Mouse (Mus musculus) forebrain, embryonic 13.5 days (tissue): ENCODE data around the gene Tmem53. TPM values are rescaled to one million over a fixed set of nuclear protein-coding genes. Genes with fewer than 3 reads are reported as not detected.
A peak's percentile ranks its signal among the peaks of the same experiment; 100 is the strongest.

Source experiments
- ATAC-seq: fragments of 200-750 bp; cut with Nextera tagmentation; 2 replicates; pipeline ENCODE4 v1.8.0; 2017
- H3K27ac ChIP-seq: fragments of 300-500 bp; sonication (generic); 2 replicates; pipeline ENCODE4 v1.5.1; 2015; ENCODE audit warnings: inconsistent platforms, mild to moderate bottlenecking, moderate library complexity
- H3K27me3 ChIP-seq: fragments of 300-500 bp; sonication (generic); 2 replicates; pipeline ENCODE4 v1.6.1; 2015; ENCODE audit warnings: mild to moderate bottlenecking, inconsistent platforms
- H3K36me3 ChIP-seq: fragments of 300-500 bp; sonication (generic); 2 replicates; pipeline ENCODE4 v1.6.1; 2015; ENCODE audit warnings: mild to moderate bottlenecking, inconsistent platforms; ENCODE audit not compliant: poor library complexity, severe bottlenecking
- H3K4me1 ChIP-seq: fragments of 300-500 bp; sonication (generic); 2 replicates; pipeline ENCODE4 v1.6.1; 2015; ENCODE audit warnings: inconsistent platforms
- H3K4me2 ChIP-seq: fragments of 300-500 bp; sonication (generic); 2 replicates; pipeline ENCODE4 v1.6.1; 2015; ENCODE audit warnings: inconsistent platforms, mild to moderate bottlenecking, moderate library complexity
- H3K4me3 ChIP-seq: fragments of 300-500 bp; sonication (generic); 2 replicates; pipeline ENCODE4 v1.5.1; 2015; ENCODE audit warnings: mild to moderate bottlenecking, inconsistent platforms
- H3K9ac ChIP-seq: fragments of 300-500 bp; sonication (generic); 2 replicates; pipeline ENCODE4 v1.6.1; 2015; ENCODE audit warnings: mild to moderate bottlenecking, inconsistent platforms
- H3K9me3 ChIP-seq: fragments of 300-500 bp; sonication (generic); replicated peaks from 2 replicates; pipeline ENCODE4 v1.6.1; 2016; ENCODE audit warnings: inconsistent platforms
- WGBS: fragments of 180-500 bp; shearing (Covaris S2); methylation state at CpG from one replicate; pipeline ENCODE4 v1.1.7; 2015; 5-methylcytosine and 5-hydroxymethylcytosine counted together
- polyA plus RNA-seq: library from polyadenylated mRNA; unstranded; fragments of >200 nt; fragmentation: Nextera tagmentation; extraction: Ambion mirVana; gene quantifications from 2 replicates; pipeline ENCODE4 v1.2.1, GENCODE M21; 2015

Gene Tmem53
- polyA plus RNA-seq, 1 experiment from 2014 or later = 6.9 TPM

DNA sequence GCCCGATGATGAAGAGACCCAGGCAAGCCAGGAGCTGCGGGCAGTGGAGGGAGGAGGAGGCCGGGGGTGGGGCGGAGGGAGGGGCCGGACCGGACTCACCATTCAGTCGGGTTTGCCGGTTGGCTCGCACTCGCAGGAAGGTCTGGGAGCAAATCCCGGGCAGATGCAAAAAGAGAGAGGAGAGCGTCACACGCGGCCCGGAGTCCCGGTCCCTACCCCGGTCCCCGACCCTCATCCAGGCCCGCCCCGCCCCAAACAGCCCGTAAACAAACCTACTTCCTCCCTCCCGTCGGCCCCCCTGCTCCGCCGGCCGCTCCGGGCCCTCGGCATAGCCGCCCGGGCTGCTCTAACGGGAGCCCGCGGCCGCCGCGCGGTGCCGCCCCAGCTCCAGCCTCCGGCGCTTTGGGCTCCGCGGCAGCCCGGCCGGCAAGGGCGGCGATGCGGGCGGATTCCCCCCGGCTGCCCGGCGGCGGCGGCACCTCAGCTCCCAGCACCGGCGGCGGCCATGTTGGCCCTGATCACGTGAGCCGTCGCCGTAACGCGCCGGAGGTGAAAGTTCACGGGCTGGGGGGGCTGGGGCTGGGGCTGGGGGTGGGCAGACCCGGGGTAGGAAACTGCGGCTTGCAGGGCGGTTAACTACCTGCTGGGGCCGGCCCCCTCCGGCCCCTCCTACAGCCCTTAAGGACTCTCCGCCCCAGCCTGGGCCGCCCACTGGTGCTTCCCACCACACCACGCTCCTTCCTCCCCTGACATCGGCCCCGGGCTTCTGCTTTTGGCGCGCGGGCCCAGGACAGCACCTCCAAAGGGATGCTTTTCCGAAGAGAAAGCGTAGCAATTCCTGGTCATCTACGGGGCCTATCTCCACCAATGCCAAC, 37.4 kb downstream of the Tmem53 start:
- Histone ChIP-seq H3K4me1 (peaks cover 51% of the 10 kb centered on the region), H3K27ac (peak overlapping the region; percentile 94), H3K27me3 (no peaks in the 10 kb centered on the region), H3K9ac (peak overlapping the region; percentile 78), H3K36me3 (peaks cover 35% of the 10 kb centered on the region), H3K4me2 (peak overlapping the region; percentile 70), H3K9me3 (no peaks in the 10 kb centered on the region), H3K4me3 (peak overlapping the region; percentile 61)
- WGBS = 1% methylated on average over 51 of the region's 80 CpGs
- ATAC-seq = peak; percentile 89

DNA sequence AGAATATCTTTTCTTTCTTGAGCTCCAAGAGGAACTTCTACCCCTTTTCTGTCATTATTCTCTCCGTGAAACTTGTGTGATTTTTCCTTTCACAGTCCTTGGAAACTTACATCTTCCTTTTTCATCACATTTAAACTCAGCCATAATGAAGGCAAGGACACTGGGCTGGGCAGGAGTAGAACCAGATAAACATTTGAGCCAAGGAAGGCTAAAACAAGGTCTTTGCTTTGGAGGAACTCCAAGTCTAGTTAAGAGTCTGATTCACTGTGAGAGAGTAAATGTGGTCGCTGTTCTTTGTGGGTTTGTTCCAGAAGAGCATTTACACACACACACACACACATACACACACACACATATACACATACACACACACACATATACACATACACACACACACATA, 39.9 kb downstream of the Tmem53 start:
- Histone ChIP-seq H3K36me3 (peaks cover 10% of the 10 kb centered on the region), H3K9ac (no peak overlapping the region), H3K4me3 (no peak overlapping the region), H3K27me3 (peaks cover 6% of the 10 kb centered on the region; the same call in 1 of the 2 replicates), H3K9me3 (no peaks in the 10 kb centered on the region), H3K4me2 (no peak overlapping the region), H3K4me1 (peaks cover 26% of the 10 kb centered on the region), H3K27ac (no peak overlapping the region)
- 91% methylated on average over 2 of the region's 2 CpGs for WGBS
- no peak for ATAC-seq

GRCm38 (mm10) chr4:117296849-117297593, 45.3 kb downstream of the Tmem53 start:
- Histone ChIP-seq H3K27me3 (peaks cover 25% of the 10 kb centered on the region), H3K9ac (no peak overlapping the region), H3K4me2 (no peak overlapping the region), H3K4me1 (0 out of 2 replicates have a peak, but pooled peaks cover 4% of the 10 kb centered on the region), H3K4me3 (no peak overlapping the region), H3K27ac (no peak overlapping the region), H3K36me3 (no peaks in the 10 kb centered on the region), H3K9me3 (no peaks in the 10 kb centered on the region)
- no peak for ATAC-seq
- WGBS = 86% methylated on average over 19 of the region's 19 CpGs

GRCm38 (mm10) chr4:117297819-117298218, 46.1 kb downstream of the Tmem53 start:
- Histone ChIP-seq H3K27me3 (peaks cover 33% of the 10 kb centered on the region), H3K9me3 (no peaks in the 10 kb centered on the region)
- ATAC-seq = no peak

GRCm38 (mm10) chr4:117299921-117300320, 48.2 kb downstream of the Tmem53 start:
- H3K4me2 ChIP-seq = no peak overlapping the region
- no peak overlapping the region for H3K27ac ChIP-seq
- no peaks in the 10 kb centered on the region for H3K36me3 ChIP-seq
- WGBS = 80% methylated on average over 10 of the region's 10 CpGs
- H3K4me3 ChIP-seq = no peak overlapping the region
- H3K27me3 ChIP-seq = peaks cover 54% of the 10 kb centered on the region
- no peak for ATAC-seq
- no peaks in the 10 kb centered on the region for H3K9me3 ChIP-seq
- H3K4me1 ChIP-seq = peaks cover 26% of the 10 kb centered on the region
- no peak overlapping the region for H3K9ac ChIP-seq

More at GRCm38 (mm10) chr4:117297819-117298218, 46.1 kb downstream of the Tmem53 start:
- peaks cover 10% of the 10 kb centered on the region; the same call in 1 of the 2 replicates for H3K4me1 ChIP-seq
- H3K9ac ChIP-seq = no peak overlapping the region
- 82% methylated on average over 9 of the region's 9 CpGs for WGBS
- H3K4me3 ChIP-seq = no peak overlapping the region
- H3K27ac ChIP-seq = no peak overlapping the region
- no peak overlapping the region for H3K4me2 ChIP-seq
- no peaks in the 10 kb centered on the region for H3K36me3 ChIP-seq

DNA sequence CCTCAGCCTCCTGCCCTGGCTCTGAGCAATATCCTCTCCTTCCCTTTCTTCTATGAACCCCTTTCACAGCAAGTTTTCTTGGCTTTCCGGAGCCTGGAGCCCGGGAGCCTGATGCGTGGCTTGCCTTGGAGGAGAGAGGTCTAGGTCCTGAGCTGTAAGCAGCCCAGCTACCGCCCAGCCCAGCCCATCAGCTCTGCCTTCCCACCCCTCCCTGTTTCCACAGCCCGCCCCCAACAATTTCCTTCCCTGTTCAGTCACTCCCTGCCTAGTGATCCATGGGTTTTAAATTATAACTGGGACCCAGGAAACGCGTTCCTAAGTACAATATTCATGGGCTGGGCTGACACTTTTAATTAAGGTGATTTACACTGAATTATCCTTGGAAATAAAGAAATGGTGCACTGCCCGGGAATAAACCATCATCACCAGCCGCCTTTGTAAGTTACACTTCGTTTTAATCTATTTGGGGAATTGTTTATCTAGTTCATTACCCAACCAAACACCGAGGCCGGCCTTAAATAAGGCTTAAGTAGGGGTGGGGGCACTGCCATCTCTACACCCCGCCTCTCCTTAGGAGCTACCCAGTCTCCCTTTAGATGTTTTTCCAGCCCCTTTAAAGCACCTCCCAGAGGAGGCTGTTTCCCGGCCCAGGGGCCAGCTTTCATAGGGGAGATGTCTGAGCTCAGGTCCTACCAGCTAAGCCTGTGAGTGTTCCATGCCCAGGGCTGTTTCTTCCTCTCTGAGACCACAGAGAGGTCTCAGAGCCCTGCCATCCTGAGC, 50.5 kb downstream of the Tmem53 start:
- Histone ChIP-seq H3K9me3 (no peaks in the 10 kb centered on the region), H3K9ac (no peak overlapping the region), H3K27me3 (peaks cover 70% of the 10 kb centered on the region), H3K36me3 (no peaks in the 10 kb centered on the region), H3K4me2 (no peak overlapping the region), H3K27ac (no peak overlapping the region), H3K4me1 (peaks cover 26% of the 10 kb centered on the region), H3K4me3 (no peak overlapping the region)
- ATAC-seq = no peak
- 26% methylated on average over 14 of the region's 14 CpGs for WGBS

- ATAC-seq = no peak
- WGBS = 7% methylated on average over 30 of the region's 30 CpGs
Measured at GRCm38 (mm10) chr4:117303581-117304238, 52.0 kb downstream of the Tmem53 start.

GRCm38 (mm10) chr4:117304239-117305025, 52.7 kb downstream of the Tmem53 start:
- Histone ChIP-seq H3K36me3 (no peaks in the 10 kb centered on the region), H3K27ac (no peak overlapping the region), H3K4me3 (peak overlapping the region; percentile 43), H3K27me3 (peaks cover 75% of the 10 kb centered on the region), H3K4me1 (peaks cover 26% of the 10 kb centered on the region), H3K4me2 (peak overlapping the region; percentile 78), H3K9ac (peak overlapping the region; percentile 63), H3K9me3 (no peaks in the 10 kb centered on the region)
- ATAC-seq = 0 out of 2 replicates have a peak, but pooled peaks have one; percentile 8
- 3% methylated on average over 43 of the region's 54 CpGs for WGBS

More at GRCm38 (mm10) chr4:117303581-117304238, 52.0 kb downstream of the Tmem53 start:
- Histone ChIP-seq H3K4me3 (peak overlapping the region; percentile 43), H3K4me2 (peak overlapping the region; percentile 78), H3K4me1 (peaks cover 26% of the 10 kb centered on the region), H3K27ac (no peak overlapping the region), H3K9ac (peak overlapping the region; percentile 63; the same call in 1 of the 2 replicates), H3K36me3 (no peaks in the 10 kb centered on the region), H3K27me3 (peaks cover 75% of the 10 kb centered on the region), H3K9me3 (no peaks in the 10 kb centered on the region)

- no peak overlapping the region for H3K4me2 ChIP-seq
- H3K27me3 ChIP-seq = peaks cover 71% of the 10 kb centered on the region
- no peaks in the 10 kb centered on the region for H3K36me3 ChIP-seq
- peaks cover 26% of the 10 kb centered on the region for H3K4me1 ChIP-seq
- H3K9ac ChIP-seq = no peak overlapping the region
- 58% methylated on average over 6 of the region's 7 CpGs for WGBS
- no peak overlapping the region for H3K4me3 ChIP-seq
- H3K27ac ChIP-seq = no peak overlapping the region
- no peak for ATAC-seq
- no peaks in the 10 kb centered on the region for H3K9me3 ChIP-seq
Measured at GRCm38 (mm10) chr4:117305461-117305860, 53.7 kb downstream of the Tmem53 start.

GRCm38 (mm10) chr4:117307270-117307669, 55.5 kb downstream of the Tmem53 start:
- H3K9me3 ChIP-seq = no peaks in the 10 kb centered on the region
- H3K4me1 ChIP-seq = peaks cover 22% of the 10 kb centered on the region
- H3K9ac ChIP-seq = no peak overlapping the region
- H3K27ac ChIP-seq = no peak overlapping the region
- ATAC-seq = no peak
- peaks cover 60% of the 10 kb centered on the region for H3K27me3 ChIP-seq
- H3K36me3 ChIP-seq = no peaks in the 10 kb centered on the region
- WGBS = 62% methylated on average over 6 of the region's 6 CpGs
- no peak overlapping the region for H3K4me3 ChIP-seq
- no peak overlapping the region for H3K4me2 ChIP-seq
